Mouse (Mus musculus): ENCODE results near the gene Adssl1. TPM values are rescaled to one million over a fixed set of nuclear protein-coding genes. Genes with fewer than 3 reads are reported as not detected.

The Adssl1 gene
- total and polyA plus RNA-seq, 3 experiments: 10.2 to 29.4 (median 10.7) TPM

DNA sequence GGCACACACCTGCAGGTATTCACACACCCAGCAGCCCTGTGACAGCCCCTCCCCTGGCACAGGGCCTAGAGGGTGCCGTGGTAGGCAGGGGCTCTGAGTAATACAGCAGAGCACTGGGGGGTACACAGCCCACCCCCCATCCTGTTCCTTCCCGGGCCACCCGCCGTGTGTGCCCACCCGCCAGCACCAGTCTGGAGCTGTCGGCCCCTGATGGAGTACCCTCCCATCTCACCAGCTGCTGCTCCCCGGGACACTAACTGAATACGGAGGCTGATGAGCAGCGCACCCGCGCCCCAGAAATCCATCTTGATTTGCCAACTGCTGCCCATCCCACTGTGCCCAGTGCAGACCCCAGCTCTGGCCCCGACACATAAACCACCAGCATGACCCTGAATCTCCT is 43.9 kb downstream of the Adssl1 start:
- H3K9ac ChIP-seq (ENCODE audit: insufficient read depth, low read depth): no peak overlapping the region
- no peak overlapping the region for H3K4me3 ChIP-seq (replicated peaks in 1 of 3; ENCODE audit: low read depth in 2 of 3, low read length in 2 of 3, poor library complexity in 1 of 3)
- H3K9me3 ChIP-seq (replicated peaks; ENCODE audit: low read length): no peaks in the 10 kb centered on the region
- H3K4me1 ChIP-seq (ENCODE audit: control insufficient read depth in 1 of 2, insufficient read depth in 2 of 2): peaks cover 0 to 24% of the 10 kb centered on the region in 2 experiments; a peak in 2 of 4 replicates
- TF ChIP-seq MXI1 (IDR thresholded peaks at IDR 0.05; ENCODE audit: low read depth, low read length) (no peak), ZMIZ1 (IDR thresholded peaks at IDR 0.05; ENCODE audit: low read depth, low read length) (no peak), ZC3H11A (IDR thresholded peaks at IDR 0.05; ENCODE audit: low read depth, low read length) (no peak), RCOR1 (conservative IDR thresholded peaks at IDR 0.05; ENCODE audit: low read depth, low read length) (no peak), CHD2 (IDR thresholded peaks at IDR 0.05; ENCODE audit: low read length) (no peak), BHLHE40 (IDR thresholded peaks at IDR 0.05; ENCODE audit: low read depth, low read length) (no peak), USF1 (IDR thresholded peaks at IDR 0.05; ENCODE audit: low read depth, low read length) (no peak), JUN (IDR thresholded peaks at IDR 0.05; ENCODE audit: insufficient read depth, low read depth, low read length) (no peak)
- no peak overlapping the region for H3K4me2 ChIP-seq (ENCODE audit: insufficient read depth, low read depth, poor library complexity, severe bottlenecking)
- no peaks in the 10 kb centered on the region; the same call in 1 of the 2 replicates for H3K79me2 ChIP-seq (replicated peaks; ENCODE audit: control insufficient read depth, extremely low read depth, insufficient read depth, poor library complexity, severe bottlenecking)
- H3K27ac ChIP-seq (ENCODE audit: insufficient read depth, low read depth): no peak overlapping the region
- in situ Hi-C loops (cut with MboI; ENCODE audit: low pct_ligation_motif_present, low pct_unique_long_range_greater_than_20kb, low sequenced_read_pairs): no loop called here
- DNase-seq (ENCODE audit: extremely low read depth): no peak
- dilution Hi-C loops (cut with MboI; ENCODE audit: extremely low pct_ligation_motif_present, extremely low pct_unique_long_range_greater_than_20kb, low sequenced_read_pairs): no loop called here
- peaks cover 80 to 99% of the 10 kb centered on the region in 2 experiments for H3K36me3 ChIP-seq (replicated peaks in 1 of 2; ENCODE audit: control insufficient read depth in 1 of 2, insufficient read depth in 1 of 2, low read length in 1 of 2)
- no peaks in the 10 kb centered on the region for H3K27me3 ChIP-seq (replicated peaks)

DNA sequence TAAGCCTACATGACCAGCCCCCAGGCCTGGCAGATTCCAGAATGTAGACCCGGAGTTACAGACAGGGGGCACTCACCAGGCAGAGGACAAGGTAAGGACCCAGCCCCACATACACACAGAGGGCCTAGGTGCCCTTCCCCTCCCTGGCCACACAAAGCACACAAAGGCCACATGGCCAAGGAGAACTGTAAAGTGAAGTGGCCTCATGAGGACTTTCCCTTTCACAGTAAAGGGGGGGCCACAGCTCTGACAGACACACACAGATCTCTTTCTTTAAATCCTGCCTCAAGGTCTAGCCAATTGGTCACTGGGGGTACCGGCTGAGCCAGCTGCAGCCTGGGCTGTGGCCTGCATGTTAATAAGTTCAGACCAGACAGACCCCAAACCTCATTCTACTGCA is 44.3 kb downstream of the Adssl1 start:
- DNase-seq (ENCODE audit: extremely low read depth): no peak
- peaks cover 80 to 99% of the 10 kb centered on the region in 2 experiments for H3K36me3 ChIP-seq (replicated peaks in 1 of 2; ENCODE audit: control insufficient read depth in 1 of 2, insufficient read depth in 1 of 2, low read length in 1 of 2)
- TF ChIP-seq ETS1 (conservative IDR thresholded peaks at IDR 0.05; ENCODE audit: low read depth, low read length) (no peak), POLR2AphosphoS2 (IDR thresholded peaks at IDR 0.05; ENCODE audit: low read depth, low read length) (no peak), MEF2A (IDR thresholded peaks at IDR 0.05; ENCODE audit: borderline replicate concordance, low read depth, low read length) (no peak), MAX (IDR thresholded peaks at IDR 0.05; ENCODE audit: low read length) (no peak), KAT2A (IDR thresholded peaks at IDR 0.05; ENCODE audit: insufficient replicate concordance, low read length) (no peak), EP300 (IDR thresholded peaks at IDR 0.05; ENCODE audit: low read length) (no peak), JUND (conservative IDR thresholded peaks at IDR 0.05; ENCODE audit: low read depth, low read length) (no peak), E2F4 (IDR thresholded peaks at IDR 0.05; ENCODE audit: insufficient replicate concordance, low read depth, low read length) (no peak), HCFC1 (IDR thresholded peaks at IDR 0.05; ENCODE audit: low read depth, low read length) (no peak), JUN (IDR thresholded peaks at IDR 0.05; ENCODE audit: insufficient read depth, low read depth, low read length) (no peak), ZC3H11A (IDR thresholded peaks at IDR 0.05; ENCODE audit: low read depth, low read length) (no peak), CTCF (conservative IDR thresholded peaks at IDR 0.05 in 1 of 2, IDR thresholded peaks at IDR 0.05 in 1 of 2; ENCODE audit: low read depth in 2 of 2, low read length in 2 of 2) (no peak), RCOR1 (conservative IDR thresholded peaks at IDR 0.05; ENCODE audit: low read depth, low read length) (no peak), NRF1 (IDR thresholded peaks at IDR 0.05; ENCODE audit: low read depth, low read length) (no peak), TCF12 (IDR thresholded peaks at IDR 0.05; ENCODE audit: low read depth, low read length) (no peak), IRF4 (IDR thresholded peaks at IDR 0.05; ENCODE audit: low read depth, low read length) (no peak)

More for the DNA sequence above, 44.3 kb downstream of the Adssl1 start:
- Histone ChIP-seq H3K9ac (ENCODE audit: insufficient read depth, low read depth) (no peak overlapping the region), H3K27ac (ENCODE audit: insufficient read depth, low read depth) (no peak overlapping the region), H3K79me2 (replicated peaks; ENCODE audit: control insufficient read depth, extremely low read depth, insufficient read depth, poor library complexity, severe bottlenecking) (no peaks in the 10 kb centered on the region; the same call in 1 of the 2 replicates), H3K4me1 (ENCODE audit: control insufficient read depth in 1 of 2, insufficient read depth in 2 of 2) (peaks cover 0 to 28% of the 10 kb centered on the region in 2 experiments; a peak in 2 of 4 replicates), H3K4me3 (replicated peaks in 1 of 3; ENCODE audit: low read depth in 2 of 3, low read length in 2 of 3, poor library complexity in 1 of 3) (no peak overlapping the region), H3K27me3 (replicated peaks) (no peaks in the 10 kb centered on the region), H3K9me3 (replicated peaks; ENCODE audit: low read length) (no peaks in the 10 kb centered on the region), H3K4me2 (ENCODE audit: insufficient read depth, low read depth, poor library complexity, severe bottlenecking) (no peak overlapping the region)
- dilution Hi-C loops (cut with MboI; ENCODE audit: extremely low pct_ligation_motif_present, extremely low pct_unique_long_range_greater_than_20kb, low sequenced_read_pairs): no loop called here
- in situ Hi-C loops (cut with MboI; ENCODE audit: low pct_ligation_motif_present, low pct_unique_long_range_greater_than_20kb, low sequenced_read_pairs): no loop called here
